Mouse (Mus musculus) hindbrain, postnatal 0 days (tissue): ENCODE results near the gene Mri1. TPM values are rescaled to one million over a fixed set of nuclear protein-coding genes. Genes with fewer than 3 reads are reported as not detected.

Experiments
- ATAC-seq: fragments of 200-750 bp; cut with Nextera tagmentation; 2 replicates; pipeline ENCODE4 v1.8.0; 2017; ENCODE audit warnings: mild to moderate bottlenecking, moderate TSS enrichment, moderate library complexity
- DNase-seq: peaks from one replicate; pipeline ENCODE4 v3.0.0-alpha.2; 2015; ENCODE audit warnings: low spot score
- H3K27ac ChIP-seq: fragments of 300-500 bp; sonication (generic); 2 replicates; pipeline ENCODE4 v1.5.1; 2014; ENCODE audit warnings: mild to moderate bottlenecking
- H3K27me3 ChIP-seq: fragments of 300-500 bp; sonication (generic); 2 replicates; pipeline ENCODE4 v1.6.1; 2014; ENCODE audit warnings: low read length, mixed read lengths; ENCODE audit not compliant: insufficient read depth
- H3K36me3 ChIP-seq: fragments of 300-500 bp; sonication (generic); 2 replicates; pipeline ENCODE4 v1.6.1; 2014; ENCODE audit warnings: low read length, mixed read lengths; ENCODE audit not compliant: insufficient read depth
- H3K4me1 ChIP-seq: fragments of 300-500 bp; sonication (generic); 2 replicates; pipeline ENCODE4 v1.6.1; 2014; ENCODE audit warnings: antibody characterized with exemption, low read length, mixed read lengths; ENCODE audit not compliant: insufficient read depth
- H3K4me2 ChIP-seq: fragments of 300-500 bp; sonication (generic); 2 replicates; pipeline ENCODE4 v1.6.1; 2014; ENCODE audit warnings: low read depth, mild to moderate bottlenecking, low read length, moderate library complexity, mixed read lengths
- H3K4me3 ChIP-seq: fragments of 300-500 bp; sonication (generic); 2 replicates; pipeline ENCODE4 v1.5.1; 2014; ENCODE audit warnings: low read length
- H3K9ac ChIP-seq: fragments of 300-500 bp; sonication (generic); replicated peaks from 2 replicates; pipeline ENCODE4 v1.6.1; 2014; ENCODE audit warnings: mild to moderate bottlenecking, low read length, moderate library complexity, mixed read lengths
- H3K9me3 ChIP-seq: fragments of 300-500 bp; sonication (generic); 2 replicates; pipeline ENCODE4 v1.6.1; 2016; ENCODE audit warnings: low read length, mixed read lengths
- CTCF ChIP-seq: IDR thresholded peaks from 2 replicates; pipeline ENCODE4 v1.5.1; 2016; ENCODE audit warnings: antibody characterized with exemption, control low read depth, low read depth
- WGBS: fragments of 180-500 bp; shearing (Covaris S2); extraction: QIAGEN DNeasy Blood & Tissue Kit; methylation state at CpG from one replicate; pipeline ENCODE4 v1.1.7; 2014; 5-methylcytosine and 5-hydroxymethylcytosine counted together
- polyA plus RNA-seq: library from polyadenylated mRNA; unstranded; fragments of >200 nt; fragmentation: Nextera tagmentation; extraction: Ambion mirVana; gene quantifications from 2 replicates; pipeline ENCODE4 v1.2.1, GENCODE M21; 2015
- total RNA-seq: library from RNA; depleted of rRNA; stranded (reverse); fragments of >200 nt; gene quantifications from 2 replicates; pipeline ENCODE4 v1.2.3, GENCODE M21; 2014; rRNA removed

Mri1 gene
- 46.1 and 71.6 TPM in 2 replicates for total RNA-seq
- 41.6 and 44.7 TPM in 2 replicates for polyA plus RNA-seq

DNA sequence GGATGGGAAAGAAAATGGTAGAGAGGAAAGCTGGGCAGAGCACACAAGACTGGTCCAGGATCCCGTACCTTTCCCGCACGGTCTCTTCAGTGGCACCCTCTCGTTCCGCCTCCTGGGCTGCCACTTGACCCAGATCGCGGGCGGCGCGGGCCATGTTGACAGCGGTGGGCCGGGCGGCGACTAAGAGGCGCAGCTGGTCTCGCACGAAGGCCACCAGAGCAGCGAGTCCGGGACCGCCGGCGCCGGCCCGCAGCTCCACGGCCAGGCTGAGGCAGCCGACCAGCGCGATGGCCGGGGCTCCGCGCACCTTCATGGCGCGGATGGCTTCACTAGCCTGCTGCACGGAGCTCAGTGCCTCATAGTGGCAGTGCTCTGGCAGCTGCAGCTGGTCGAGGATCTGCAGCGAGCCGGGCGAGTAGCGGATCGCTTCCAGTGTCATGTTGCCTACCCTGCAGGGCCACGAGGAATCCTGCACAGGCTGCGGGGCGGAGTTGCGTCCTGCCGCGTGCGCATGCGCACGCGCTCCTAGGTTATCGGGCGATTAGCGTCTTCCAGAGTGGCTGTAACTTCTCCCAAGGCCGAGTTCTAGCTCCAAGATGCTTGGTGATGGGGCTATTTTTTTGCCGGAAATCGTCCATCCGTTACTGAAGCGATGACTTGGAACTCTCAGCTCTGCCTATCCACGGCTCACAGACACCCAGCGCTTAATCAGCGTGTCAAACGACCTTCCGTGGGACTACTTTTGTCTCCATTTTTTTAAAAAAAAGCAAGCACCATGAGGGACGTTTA lies at the start of gene Mri1:
Gene Mri1, minus strand, starts transcription at position 505 of the 789 bp plus-strand sequence.
- Histone ChIP-seq H3K27me3 (no peaks in the 10 kb centered on the region), H3K4me3 (peak within 1 kb of the TSS; percentile 77), H3K9ac (peak within 1 kb of the TSS; percentile 80), H3K36me3 (peaks cover 54% of the 10 kb centered on the region), H3K9me3 (no peaks in the 10 kb centered on the region), H3K4me1 (peaks cover 10% of the 10 kb centered on the region; the same call in 1 of the 2 replicates), H3K27ac (peak within 1 kb of the TSS; percentile 95), H3K4me2 (peak within 1 kb of the TSS; percentile 98)
- 2% methylated on average over 63 of the region's 64 CpGs for WGBS
- peak; percentile 43 for TF ChIP-seq CTCF
- peak; percentile 97 for DNase-seq
- peak; percentile 88 for ATAC-seq

DNA sequence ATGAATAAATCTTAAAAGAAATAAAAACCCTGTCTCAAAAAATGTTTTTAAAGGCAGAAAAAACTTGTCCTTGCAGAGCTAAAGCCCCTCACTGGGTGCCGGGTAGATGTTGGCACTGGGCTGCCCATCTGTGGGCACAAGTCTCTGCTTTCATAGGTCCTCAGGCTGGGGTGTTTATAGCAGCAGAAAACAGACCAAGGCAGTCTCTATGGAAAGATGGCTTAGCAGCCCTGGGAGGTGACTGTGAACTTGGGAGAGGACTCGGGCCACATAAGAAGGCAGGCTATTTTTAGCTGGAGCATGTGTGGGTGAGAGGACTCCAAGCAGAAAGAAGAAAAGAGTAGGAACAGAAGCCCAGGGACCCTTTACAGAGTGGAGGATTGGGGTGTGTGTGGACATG lies 46.8 kb upstream of the Mri1 start:
- Histone ChIP-seq H3K9ac (no peak overlapping the region), H3K27me3 (no peaks in the 10 kb centered on the region), H3K9me3 (no peaks in the 10 kb centered on the region), H3K4me3 (no peak overlapping the region), H3K27ac (no peak overlapping the region), H3K4me2 (no peak overlapping the region), H3K36me3 (no peaks in the 10 kb centered on the region), H3K4me1 (no peaks in the 10 kb centered on the region)
- DNase-seq (no peak), ATAC-seq (no peak)
- TF ChIP-seq CTCF: no peak
- 81% methylated on average over 2 of the region's 2 CpGs for WGBS

DNA sequence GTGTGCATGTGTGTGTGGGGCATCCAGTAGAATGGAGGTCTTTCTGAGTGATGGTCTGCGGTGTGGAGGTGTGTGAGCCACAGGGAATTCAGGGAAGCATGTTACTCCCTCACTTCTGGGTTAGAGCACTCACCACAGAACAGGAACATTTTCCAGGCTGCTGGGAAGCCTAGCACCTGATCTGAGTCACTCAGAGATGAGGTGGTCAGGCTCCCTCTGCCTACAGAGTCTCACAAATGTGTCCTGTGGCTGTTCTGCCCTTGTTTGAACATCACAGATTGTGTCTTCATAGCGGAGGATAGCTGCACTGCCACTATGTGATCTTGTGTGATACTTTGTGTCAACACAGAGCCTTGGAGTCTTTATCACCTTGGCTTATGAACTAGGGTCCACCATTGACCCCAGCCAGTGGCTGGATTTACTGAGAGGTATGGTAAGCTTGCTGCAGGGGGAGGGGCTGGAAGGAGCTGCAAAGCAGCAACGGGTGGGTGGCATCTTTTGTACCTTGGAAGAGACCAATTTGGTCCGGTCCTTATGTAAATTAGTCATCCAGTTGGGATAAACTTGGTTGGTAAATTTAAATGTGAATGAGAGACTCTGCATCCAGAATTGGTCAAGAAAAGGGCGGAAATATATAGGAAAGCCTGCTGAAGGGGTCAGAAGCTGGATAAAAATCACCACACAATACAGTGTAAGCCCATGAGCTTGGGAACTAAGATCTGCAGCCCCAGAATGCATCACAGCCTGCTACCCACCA lies 40.1 kb upstream of the Mri1 start:
- Histone ChIP-seq H3K27me3 (no peaks in the 10 kb centered on the region), H3K4me1 (no peaks in the 10 kb centered on the region), H3K4me2 (no peak overlapping the region), H3K9ac (no peak overlapping the region), H3K9me3 (no peaks in the 10 kb centered on the region), H3K36me3 (no peaks in the 10 kb centered on the region), H3K4me3 (no peak overlapping the region), H3K27ac (no peak overlapping the region)
- WGBS: 62% methylated on average over 5 of the region's 5 CpGs
- DNase-seq (no peak), ATAC-seq (no peak)
- TF ChIP-seq CTCF: no peak

DNA sequence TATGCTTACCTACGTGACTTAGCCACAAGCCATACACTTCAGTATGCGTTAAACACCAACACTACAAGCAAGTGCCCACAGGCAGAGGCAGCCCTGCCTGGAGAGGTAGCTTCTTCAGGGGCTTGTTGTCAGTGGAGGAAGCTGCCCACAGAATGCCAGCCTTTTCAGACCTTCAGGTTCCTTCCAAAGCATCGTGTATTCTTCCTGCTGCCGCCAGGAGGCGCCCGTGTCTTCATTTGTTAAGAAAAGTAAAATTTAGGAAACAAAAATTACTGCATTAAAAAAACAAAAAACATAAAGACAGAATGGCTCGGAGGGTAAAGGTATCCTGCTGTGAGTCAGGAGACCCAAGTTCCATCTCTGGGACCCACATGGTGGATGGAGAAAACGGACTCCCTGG lies 34.6 kb upstream of the Mri1 start:
- Histone ChIP-seq H3K4me2 (no peak overlapping the region), H3K27ac (no peak overlapping the region), H3K4me3 (no peak overlapping the region), H3K9ac (no peak overlapping the region), H3K27me3 (no peaks in the 10 kb centered on the region), H3K36me3 (no peaks in the 10 kb centered on the region), H3K9me3 (no peaks in the 10 kb centered on the region), H3K4me1 (no peaks in the 10 kb centered on the region)
- DNase-seq: peak; percentile 90
- TF ChIP-seq CTCF: peak; percentile 83
- WGBS: 21% methylated on average over 8 of the region's 8 CpGs
- no peak for ATAC-seq

DNA sequence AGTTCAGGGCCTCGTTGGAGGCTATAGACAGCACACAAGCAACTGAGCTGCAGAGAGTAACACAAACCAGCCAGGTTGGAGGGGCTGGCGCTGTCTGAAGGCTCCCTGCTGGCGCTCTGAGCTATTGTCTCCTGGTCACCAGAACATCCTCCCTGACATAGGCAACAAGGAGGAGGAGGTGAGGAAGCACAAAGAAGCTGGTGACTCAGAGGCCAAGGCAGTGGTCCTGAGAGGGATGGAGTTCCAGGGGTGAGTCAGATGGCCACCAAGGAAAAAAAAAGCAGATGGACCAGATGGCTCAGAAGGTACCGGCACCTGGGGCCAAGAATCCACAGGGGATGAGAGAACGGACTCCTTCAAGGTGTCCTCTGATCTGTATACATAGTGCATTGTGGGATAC lies 34.0 kb upstream of the Mri1 start:
- H3K36me3 ChIP-seq: no peaks in the 10 kb centered on the region
- 61% methylated on average over 5 of the region's 5 CpGs for WGBS
- H3K4me1 ChIP-seq: no peaks in the 10 kb centered on the region
- no peak for ATAC-seq
- no peaks in the 10 kb centered on the region for H3K27me3 ChIP-seq
- no peak overlapping the region for H3K27ac ChIP-seq
- H3K4me3 ChIP-seq: no peak overlapping the region
- DNase-seq: no peak
- no peak overlapping the region for H3K9ac ChIP-seq
- TF ChIP-seq CTCF: no peak
- H3K4me2 ChIP-seq: no peak overlapping the region
- no peaks in the 10 kb centered on the region for H3K9me3 ChIP-seq

DNA sequence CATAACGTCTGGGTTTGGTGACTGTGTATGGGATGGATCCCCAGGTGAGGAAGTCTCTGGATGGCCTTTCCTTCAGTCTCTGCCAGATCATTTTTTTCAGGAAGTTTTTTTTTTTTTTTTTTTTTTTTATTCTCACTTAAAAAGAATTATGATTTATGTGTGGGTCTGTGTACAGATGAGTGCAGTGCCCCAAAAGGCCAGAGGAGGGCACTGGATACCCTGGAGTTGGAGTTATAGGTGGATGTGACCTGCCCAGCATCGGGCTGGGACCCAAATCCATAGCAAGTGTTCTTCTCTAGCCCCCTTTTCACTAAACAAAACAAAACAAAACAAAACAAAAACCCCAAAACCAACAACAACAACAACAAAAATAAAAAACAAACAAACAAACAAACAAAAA lies 31.8 kb upstream of the Mri1 start:
- 65% methylated on average over 2 of the region's 2 CpGs for WGBS
- Histone ChIP-seq H3K36me3 (no peaks in the 10 kb centered on the region), H3K4me1 (no peaks in the 10 kb centered on the region), H3K27ac (no peak overlapping the region), H3K9me3 (no peaks in the 10 kb centered on the region), H3K9ac (no peak overlapping the region), H3K4me2 (no peak overlapping the region), H3K4me3 (no peak overlapping the region), H3K27me3 (no peaks in the 10 kb centered on the region)
- TF ChIP-seq CTCF: peak; percentile 57
- no peak for ATAC-seq
- peak; percentile 13 for DNase-seq
